Mouse (Mus musculus): ENCODE measurements around the gene Tgoln1. TPM values are rescaled to one million over a fixed set of nuclear protein-coding genes. Genes with fewer than 3 reads are reported as not detected.

Tgoln1 gene
- polyA plus RNA-seq, 1 experiment from 2014 or later = 22.7 TPM

DNA sequence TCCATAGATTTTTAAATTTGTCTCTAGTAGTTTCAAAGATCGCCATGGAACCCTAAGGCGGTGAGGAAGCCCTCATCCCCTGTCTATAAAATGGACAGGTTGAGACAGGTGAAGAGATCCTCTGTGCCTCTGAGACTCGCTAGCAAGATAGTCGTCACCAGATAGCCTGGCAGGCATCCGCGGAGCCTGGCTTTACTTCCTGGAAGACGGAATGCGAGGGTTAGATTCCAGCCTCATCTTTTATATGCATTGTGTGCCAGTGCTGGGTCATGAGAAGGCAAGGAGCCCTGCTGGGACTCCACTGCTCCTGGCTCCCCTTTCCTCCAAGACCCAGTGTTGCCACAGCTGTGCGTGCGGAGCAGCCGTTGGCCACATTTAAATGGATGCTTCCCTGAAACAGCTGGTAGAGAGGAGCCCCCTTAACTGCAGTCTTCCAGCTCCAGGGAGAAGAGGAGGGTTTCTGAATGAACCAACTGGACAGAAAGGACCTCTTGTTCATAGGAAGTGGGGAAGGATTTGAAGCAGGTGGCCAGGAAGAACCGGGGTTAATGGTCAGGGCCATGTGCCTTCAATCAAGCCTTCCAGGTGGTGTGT lies 31.3 kb upstream of the Tgoln1 start:
- Histone ChIP-seq H3K4me1 (replicated peaks) (peaks cover 15% of the 10 kb centered on the region), H3K36me3 (no peaks in the 10 kb centered on the region), H3K27me3 (no peaks in the 10 kb centered on the region), H3K9ac (no peak overlapping the region), H3K27ac (0 out of 2 replicates have a peak overlapping the region, but pooled peaks have one; percentile 42), H3K9me3 (replicated peaks) (no peaks in the 10 kb centered on the region), H3K4me3 (no peak overlapping the region), H3K4me2 (peak overlapping the region; percentile 17)
- no peak for ATAC-seq (replicated peaks; ENCODE audit: insufficient number of reproducible peaks, insufficient read depth, low FRiP score, low read depth)
- WGBS = 59% methylated on average over 12 of the region's 12 CpGs

DNA sequence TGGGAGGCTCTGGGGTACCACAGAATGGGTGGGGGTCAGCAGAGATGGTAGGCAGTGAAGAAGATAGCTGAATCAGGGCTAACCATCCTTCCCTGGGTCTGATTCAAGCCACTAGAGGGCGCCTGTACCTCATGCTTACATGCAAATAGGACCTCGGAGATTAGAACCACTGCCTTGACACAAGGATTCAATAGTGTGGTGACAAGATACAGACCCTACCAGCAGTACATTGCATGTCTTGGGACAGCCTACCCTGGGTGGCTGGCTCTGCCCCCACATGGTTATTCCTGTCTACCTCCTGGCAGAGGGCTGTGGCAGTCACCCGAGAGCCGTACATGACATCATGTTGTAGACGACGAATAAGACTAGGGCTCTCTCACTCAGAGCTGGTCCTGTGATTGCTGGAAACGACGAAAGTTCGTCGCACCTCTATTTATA lies 30.6 kb upstream of the Tgoln1 start:
- peaks cover 15% of the 10 kb centered on the region for H3K4me1 ChIP-seq (replicated peaks)
- H3K27me3 ChIP-seq = no peaks in the 10 kb centered on the region
- no peaks in the 10 kb centered on the region for H3K9me3 ChIP-seq (replicated peaks)
- H3K4me3 ChIP-seq = no peak overlapping the region
- peak; percentile 63 for ATAC-seq (replicated peaks; ENCODE audit: insufficient number of reproducible peaks, insufficient read depth, low FRiP score, low read depth)
- H3K36me3 ChIP-seq = no peaks in the 10 kb centered on the region
- no peak overlapping the region for H3K9ac ChIP-seq
- peak overlapping the region; percentile 17 for H3K4me2 ChIP-seq
- 0 out of 2 replicates have a peak overlapping the region, but pooled peaks have one; percentile 42 for H3K27ac ChIP-seq
- WGBS = 30% methylated on average over 10 of the region's 10 CpGs

DNA sequence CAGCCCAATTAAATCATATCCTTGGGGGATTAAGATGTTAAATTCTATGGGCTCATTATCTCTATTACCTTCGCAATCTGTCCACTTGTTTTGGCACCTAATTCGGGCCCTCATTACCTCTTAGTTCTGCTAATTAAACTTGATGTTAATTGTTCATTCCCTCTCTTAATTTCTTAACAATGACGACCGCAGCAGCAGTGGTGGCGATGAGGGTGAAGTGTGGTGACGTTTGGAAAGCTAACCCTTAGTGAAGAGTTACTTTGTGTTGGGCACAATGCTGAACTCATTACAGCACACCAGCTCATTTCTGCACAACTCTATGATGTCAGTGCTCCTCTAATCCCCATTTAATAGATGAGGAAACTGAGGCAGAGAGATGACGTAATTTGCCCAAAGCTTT lies 28.6 kb upstream of the Tgoln1 start:
- H3K4me2 ChIP-seq = no peak overlapping the region
- WGBS = 88% methylated on average over 7 of the region's 7 CpGs

DNA sequence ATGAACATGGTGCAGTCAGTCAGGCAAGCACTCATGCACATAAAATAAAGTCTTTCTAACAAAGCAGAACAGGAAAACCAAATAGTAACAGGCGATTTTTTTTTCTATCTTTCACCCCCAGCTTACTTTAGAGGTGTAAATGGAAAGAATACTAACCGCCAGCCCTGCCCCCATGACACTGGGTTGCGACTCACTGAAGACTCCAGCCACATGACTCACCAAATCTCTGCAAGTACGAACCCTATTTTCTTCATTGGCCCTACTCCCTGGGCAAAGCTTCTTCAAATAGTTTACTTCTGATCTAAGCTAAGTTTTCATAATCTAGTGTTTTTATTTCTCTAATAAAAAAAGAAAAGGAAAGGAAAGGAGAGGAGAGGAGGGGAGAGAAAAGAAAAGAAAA lies 27.8 kb upstream of the Tgoln1 start:
- WGBS = 69% methylated on average over 4 of the region's 4 CpGs
- Histone ChIP-seq H3K4me2 (no peak overlapping the region), H3K27me3 (no peaks in the 10 kb centered on the region), H3K9ac (no peak overlapping the region), H3K27ac (no peak overlapping the region), H3K4me3 (no peak overlapping the region), H3K36me3 (no peaks in the 10 kb centered on the region), H3K4me1 (replicated peaks) (peaks cover 12% of the 10 kb centered on the region), H3K9me3 (replicated peaks) (no peaks in the 10 kb centered on the region)
- no peak for ATAC-seq (replicated peaks; ENCODE audit: insufficient number of reproducible peaks, insufficient read depth, low FRiP score, low read depth)

More for the DNA sequence above, 28.6 kb upstream of the Tgoln1 start:
- Histone ChIP-seq H3K9me3 (replicated peaks) (no peaks in the 10 kb centered on the region), H3K36me3 (no peaks in the 10 kb centered on the region), H3K4me1 (replicated peaks) (peaks cover 15% of the 10 kb centered on the region), H3K27ac (no peak overlapping the region), H3K27me3 (no peaks in the 10 kb centered on the region), H3K4me3 (no peak overlapping the region), H3K9ac (no peak overlapping the region)
- ATAC-seq (replicated peaks; ENCODE audit: insufficient number of reproducible peaks, insufficient read depth, low FRiP score, low read depth) = no peak

DNA sequence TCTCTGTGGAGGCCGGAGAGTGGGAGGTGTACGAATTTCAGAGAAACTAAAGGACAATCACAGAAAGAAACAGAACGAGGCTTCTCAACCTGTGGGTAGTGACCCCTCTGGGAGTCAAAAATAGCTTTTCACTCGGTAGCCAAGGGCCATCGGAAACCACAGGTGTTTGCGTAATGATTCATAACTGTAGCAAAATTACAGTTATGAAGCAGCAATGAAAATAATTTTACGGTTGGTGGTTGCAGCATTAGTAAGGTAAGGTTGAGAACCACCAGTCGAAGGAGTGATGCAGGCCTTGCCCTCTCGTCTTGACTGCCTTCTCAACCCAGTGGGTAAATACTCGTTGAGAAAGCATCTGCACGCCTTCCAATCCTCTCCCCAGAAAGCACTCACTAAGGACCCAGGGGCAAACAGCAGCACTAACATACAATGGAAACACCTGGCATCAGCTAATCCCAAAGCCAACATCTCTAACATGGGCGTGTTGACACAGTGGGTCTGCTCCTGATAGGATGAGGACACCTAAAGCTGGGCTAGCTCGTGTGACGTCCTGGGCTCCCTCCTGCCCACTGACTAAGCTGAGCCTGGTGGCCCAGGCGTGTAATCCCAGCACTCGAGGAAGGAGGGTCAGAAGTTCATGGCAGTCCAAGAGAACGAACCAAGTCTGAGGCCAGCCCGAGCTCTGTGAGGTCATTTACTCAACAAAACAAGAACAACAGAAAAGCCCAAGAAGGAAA lies 24.6 kb upstream of the Tgoln1 start:
- no peak for ATAC-seq (replicated peaks; ENCODE audit: insufficient number of reproducible peaks, insufficient read depth, low FRiP score, low read depth)
- 72% methylated on average over 18 of the region's 18 CpGs for WGBS
- Histone ChIP-seq H3K4me3 (no peak overlapping the region), H3K4me1 (replicated peaks) (peaks cover 3% of the 10 kb centered on the region), H3K9ac (no peak overlapping the region), H3K4me2 (no peak overlapping the region), H3K27me3 (no peaks in the 10 kb centered on the region), H3K9me3 (replicated peaks) (no peaks in the 10 kb centered on the region), H3K27ac (no peak overlapping the region), H3K36me3 (no peaks in the 10 kb centered on the region)

DNA sequence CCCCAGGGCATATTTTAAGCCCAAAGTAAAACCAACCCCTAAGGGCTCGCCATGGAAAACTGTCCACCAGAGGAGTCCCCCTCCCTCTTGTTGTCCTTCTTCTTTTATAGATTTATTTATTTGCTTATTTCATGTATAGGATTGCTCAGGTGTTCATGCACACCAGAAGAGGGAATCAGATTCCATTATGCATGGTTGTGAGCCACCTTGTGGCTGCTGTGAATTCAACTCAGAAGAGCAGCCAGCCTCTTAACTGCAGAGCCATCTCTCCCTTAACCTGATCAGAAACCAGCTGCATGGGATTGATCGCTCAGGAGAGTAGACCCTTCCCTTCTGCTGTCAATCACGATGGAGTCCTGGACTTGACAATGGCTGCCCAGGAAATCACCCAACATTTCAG lies 20.1 kb upstream of the Tgoln1 start:
- H3K4me2 ChIP-seq = no peak overlapping the region
- H3K4me1 ChIP-seq (replicated peaks) = peaks cover 6% of the 10 kb centered on the region
- no peaks in the 10 kb centered on the region for H3K36me3 ChIP-seq
- no peak overlapping the region for H3K9ac ChIP-seq
- no peak overlapping the region for H3K27ac ChIP-seq
- no peak for ATAC-seq (replicated peaks; ENCODE audit: insufficient number of reproducible peaks, insufficient read depth, low FRiP score, low read depth)
- H3K9me3 ChIP-seq (replicated peaks) = no peaks in the 10 kb centered on the region
- WGBS = 83% methylated on average over 3 of the region's 3 CpGs
- no peaks in the 10 kb centered on the region for H3K27me3 ChIP-seq
- H3K4me3 ChIP-seq = no peak overlapping the region

DNA sequence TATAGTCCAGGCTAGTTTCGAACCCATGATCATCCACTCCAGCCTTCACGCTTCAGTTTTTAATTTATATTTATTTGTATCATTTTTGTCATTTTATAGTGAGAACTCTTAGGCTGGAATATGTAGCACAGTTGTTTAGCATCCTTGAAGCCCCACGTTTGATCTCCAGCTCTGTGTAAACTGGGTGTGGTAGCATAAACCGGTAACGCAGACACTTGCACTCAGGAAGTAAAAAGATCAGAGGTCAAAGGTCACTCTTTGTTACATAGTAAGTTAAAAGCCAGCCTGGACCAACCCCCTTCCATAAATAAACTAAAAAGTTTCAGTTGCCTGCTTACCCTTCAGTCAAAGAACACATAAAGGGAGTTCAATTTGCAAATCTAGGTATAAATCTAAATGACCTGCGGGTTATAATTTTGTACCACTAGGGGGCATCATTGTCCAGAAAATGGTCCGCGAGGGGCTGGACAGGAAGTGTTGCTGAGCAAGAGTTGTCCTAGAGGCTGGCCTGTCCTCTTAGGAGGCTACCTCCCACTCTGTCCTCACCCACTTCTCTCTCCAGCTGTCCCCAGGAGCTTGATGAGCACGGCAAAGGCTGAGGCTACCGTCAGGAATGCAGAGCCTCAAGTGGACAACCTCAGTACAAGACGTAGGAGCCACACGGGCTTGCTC lies 19.1 kb upstream of the Tgoln1 start:
- Histone ChIP-seq H3K9ac (no peak overlapping the region), H3K36me3 (peaks cover under 1% of the 10 kb centered on the region; the same call in 1 of the 2 replicates), H3K9me3 (replicated peaks) (no peaks in the 10 kb centered on the region), H3K4me1 (replicated peaks) (peaks cover 6% of the 10 kb centered on the region), H3K4me3 (no peak overlapping the region), H3K27ac (no peak overlapping the region), H3K4me2 (peak overlapping the region; percentile 39; the same call in 1 of the 2 replicates), H3K27me3 (no peaks in the 10 kb centered on the region)
- 39% methylated on average over 12 of the region's 12 CpGs for WGBS
- peak; percentile 74 for ATAC-seq (replicated peaks; ENCODE audit: insufficient number of reproducible peaks, insufficient read depth, low FRiP score, low read depth)

DNA sequence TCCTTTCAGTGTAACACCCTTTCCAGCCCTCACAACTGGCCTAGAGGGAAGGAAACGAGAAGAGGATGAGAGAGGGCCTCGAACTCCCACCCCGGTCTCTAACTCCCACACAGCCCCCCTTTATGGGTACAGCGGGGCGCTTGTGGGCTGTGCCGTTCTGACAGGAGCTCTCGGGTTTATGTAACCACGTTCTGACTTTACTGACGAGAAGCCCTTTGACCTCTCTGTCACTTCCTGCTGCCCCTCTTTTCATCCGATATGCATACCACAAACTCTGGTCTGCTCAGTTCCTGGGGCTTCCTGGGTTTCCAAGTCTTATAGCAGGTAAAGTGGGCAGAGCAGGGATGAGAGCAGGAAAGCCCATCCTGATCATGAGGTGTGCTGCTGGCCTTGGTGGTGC lies 17.5 kb upstream of the Tgoln1 start:
- Histone ChIP-seq H3K9me3 (replicated peaks) (no peaks in the 10 kb centered on the region), H3K4me3 (no peak overlapping the region), H3K27me3 (no peaks in the 10 kb centered on the region), H3K27ac (no peak overlapping the region), H3K36me3 (peaks cover 5% of the 10 kb centered on the region; the same call in 1 of the 2 replicates), H3K9ac (no peak overlapping the region), H3K4me1 (replicated peaks) (peaks cover 6% of the 10 kb centered on the region), H3K4me2 (no peak overlapping the region)
- 70% methylated on average over 10 of the region's 10 CpGs for WGBS
- no peak for ATAC-seq (replicated peaks; ENCODE audit: insufficient number of reproducible peaks, insufficient read depth, low FRiP score, low read depth)

DNA sequence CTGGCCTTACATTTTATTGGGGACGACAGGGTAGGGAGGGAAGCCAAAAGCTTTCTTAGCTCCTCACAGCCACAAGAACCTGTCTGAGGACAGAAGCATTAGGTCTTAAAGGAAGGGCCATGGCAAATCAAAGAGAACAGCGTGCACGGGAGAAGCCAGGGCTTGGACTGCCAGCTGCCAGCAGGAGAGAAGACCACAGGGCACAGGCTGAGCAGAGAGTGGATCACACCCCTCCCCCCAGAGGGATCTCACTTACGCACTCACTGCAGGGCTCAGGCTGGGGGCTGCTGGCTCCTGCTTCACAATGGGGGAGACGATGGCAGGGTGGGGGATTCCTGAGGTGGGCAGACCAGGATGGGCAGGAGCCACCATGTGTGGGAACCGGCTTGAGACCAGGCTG lies 14.9 kb upstream of the Tgoln1 start:
- WGBS = 73% methylated on average over 6 of the region's 6 CpGs
- no peak overlapping the region for H3K9ac ChIP-seq
- no peak for ATAC-seq (replicated peaks; ENCODE audit: insufficient number of reproducible peaks, insufficient read depth, low FRiP score, low read depth)
- peaks cover 10% of the 10 kb centered on the region; the same call in 1 of the 2 replicates for H3K36me3 ChIP-seq
- H3K4me1 ChIP-seq (replicated peaks) = peaks cover 6% of the 10 kb centered on the region
- H3K4me2 ChIP-seq = no peak overlapping the region
- H3K27me3 ChIP-seq = no peaks in the 10 kb centered on the region
- no peak overlapping the region for H3K27ac ChIP-seq
- H3K4me3 ChIP-seq = no peak overlapping the region
- no peaks in the 10 kb centered on the region for H3K9me3 ChIP-seq (replicated peaks)

DNA sequence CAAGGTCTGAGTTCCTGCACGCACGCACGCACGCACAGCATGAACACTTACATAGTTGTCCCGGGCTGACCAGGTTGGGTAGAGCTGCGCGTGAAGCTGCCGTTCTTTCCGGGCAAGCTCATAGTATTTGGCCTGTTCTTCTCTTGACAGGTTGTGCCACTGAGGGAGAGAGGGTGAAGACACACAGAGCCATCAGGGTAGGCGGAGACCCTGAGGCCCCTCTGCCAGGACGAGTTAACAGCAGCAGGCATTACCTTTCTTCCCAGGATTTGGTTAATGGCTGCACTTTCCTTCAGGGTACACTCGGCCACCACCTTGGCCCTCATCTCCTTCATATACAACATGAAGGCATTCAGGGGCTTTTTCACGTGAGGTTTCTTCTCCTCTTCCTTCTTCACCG lies 14.2 kb upstream of the Tgoln1 start:
- WGBS = 89% methylated on average over 14 of the region's 14 CpGs

DNA sequence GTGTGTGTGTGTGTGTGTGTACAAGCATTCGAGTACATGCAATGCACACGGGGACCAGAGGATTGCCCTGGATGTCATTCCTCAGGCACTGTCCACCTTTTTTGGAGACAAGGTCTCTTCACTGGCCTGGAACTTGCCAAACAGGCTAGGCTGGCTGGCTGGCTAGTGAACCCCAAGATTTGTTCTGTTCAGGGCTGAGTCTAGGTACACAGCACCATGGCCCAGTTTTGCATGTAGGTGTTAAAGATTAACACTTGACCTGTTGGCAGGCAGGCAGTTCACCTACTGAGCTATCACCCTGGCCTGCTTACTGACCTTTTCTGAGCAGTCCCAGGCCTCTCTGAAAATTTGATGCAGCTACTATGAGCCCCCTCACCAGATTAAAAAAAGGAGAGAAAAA lies 13.6 kb upstream of the Tgoln1 start:
- 97% methylated on average over 2 of the region's 2 CpGs for WGBS
- ATAC-seq (replicated peaks; ENCODE audit: insufficient number of reproducible peaks, insufficient read depth, low FRiP score, low read depth) = no peak
- Histone ChIP-seq H3K36me3 (peaks cover 10% of the 10 kb centered on the region; the same call in 1 of the 2 replicates), H3K9me3 (replicated peaks) (no peaks in the 10 kb centered on the region), H3K27ac (no peak overlapping the region), H3K4me3 (no peak overlapping the region), H3K4me1 (replicated peaks) (no peaks in the 10 kb centered on the region), H3K9ac (no peak overlapping the region), H3K4me2 (no peak overlapping the region), H3K27me3 (no peaks in the 10 kb centered on the region)

More for the DNA sequence above, 14.2 kb upstream of the Tgoln1 start:
- Histone ChIP-seq H3K27me3 (no peaks in the 10 kb centered on the region), H3K27ac (no peak overlapping the region), H3K9ac (no peak overlapping the region), H3K4me2 (no peak overlapping the region), H3K4me1 (replicated peaks) (no peaks in the 10 kb centered on the region), H3K9me3 (replicated peaks) (no peaks in the 10 kb centered on the region), H3K4me3 (no peak overlapping the region), H3K36me3 (peaks cover 10% of the 10 kb centered on the region; the same call in 1 of the 2 replicates)
- no peak for ATAC-seq (replicated peaks; ENCODE audit: insufficient number of reproducible peaks, insufficient read depth, low FRiP score, low read depth)

All from heart, embryonic 15.5 days (tissue).